Mouse (Mus musculus) layer of hippocampus, adult 2 months (tissue): ENCODE measurements at regions not wholly inside any gene's neighbourhood (a gene's known extent, or its start where the extent isn't known, plus 50 kb on each side); places are given as distances from the start of the nearest gene placed in this dataset.

ENCODE experiments used
- DNase-seq, 2 experiments: peaks; one replicate each; pipeline ENCODE4 v3.0.0; 2022; ENCODE audit warnings: low spot score in 2 of 2
- H3K27ac ChIP-seq: fragments of 200-600 bp; 2 replicates; pipeline ENCODE4 v1.8.1; 2022
- H3K4me3 ChIP-seq: fragments of 200-600 bp; 2 replicates; pipeline ENCODE4 v1.8.1; 2022; ENCODE audit warnings: mild to moderate bottlenecking
- CTCF ChIP-seq: fragments of 200-600 bp; conservative IDR thresholded peaks from 2 replicates; pipeline ENCODE4 v1.8.1; 2022; ENCODE audit warnings: antibody characterized with exemption, mild to moderate bottlenecking, moderate library complexity

- Histone ChIP-seq H3K4me3 (no peak overlapping the region), H3K27ac (no peak overlapping the region)
- peak; percentile 58 for TF ChIP-seq CTCF
- DNase-seq: no peak
Measured at GRCm38 (mm10) chr1:158056994-158057630, 299.0 kb downstream of the Brinp2 start.

- Histone ChIP-seq H3K4me3 (no peak overlapping the region), H3K27ac (no peak overlapping the region)
- TF ChIP-seq CTCF: no peak
- DNase-seq: no peak
Measured at GRCm38 (mm10) chr1:158057789-158058188, 298.3 kb downstream of the Brinp2 start.

GRCm38 (mm10) chr1:158061995-158062394 lies 294.1 kb downstream of the Brinp2 start:
- DNase-seq: no peak
- no peak for TF ChIP-seq CTCF
- Histone ChIP-seq H3K27ac (no peak overlapping the region), H3K4me3 (no peak overlapping the region)

GRCm38 (mm10) chr1:158082181-158082580 lies 273.9 kb downstream of the Brinp2 start:
- no peak for TF ChIP-seq CTCF
- Histone ChIP-seq H3K4me3 (no peak overlapping the region), H3K27ac (no peak overlapping the region)
- no peak for DNase-seq

- no peak for DNase-seq
- Histone ChIP-seq H3K4me3 (no peak overlapping the region), H3K27ac (no peak overlapping the region)
- TF ChIP-seq CTCF: no peak
Measured at GRCm38 (mm10) chr1:158085856-158086255, 270.3 kb downstream of the Brinp2 start.

GRCm38 (mm10) chr1:158097500-158097899 lies 258.6 kb downstream of the Brinp2 start:
- no peak for TF ChIP-seq CTCF
- peak in 1 of 2 experiments; percentile 1 for DNase-seq
- Histone ChIP-seq H3K27ac (no peak overlapping the region), H3K4me3 (no peak overlapping the region)

- H3K4me3 ChIP-seq: no peak overlapping the region
- TF ChIP-seq CTCF: no peak
- no peak overlapping the region for H3K27ac ChIP-seq
- DNase-seq: no peak
Measured at GRCm38 (mm10) chr1:158119708-158120107, 236.4 kb downstream of the Brinp2 start.

GRCm38 (mm10) chr1:158124902-158125301 lies 231.2 kb downstream of the Brinp2 start:
- DNase-seq: no peak
- H3K27ac ChIP-seq: no peak overlapping the region
- H3K4me3 ChIP-seq: no peak overlapping the region
- no peak for TF ChIP-seq CTCF

GRCm38 (mm10) chr1:158126272-158126671 lies 229.9 kb downstream of the Brinp2 start:
- DNase-seq: no peak
- TF ChIP-seq CTCF: no peak
- Histone ChIP-seq H3K27ac (no peak overlapping the region), H3K4me3 (no peak overlapping the region)

GRCm38 (mm10) chr1:158129243-158129770 lies 226.8 kb downstream of the Brinp2 start:
- TF ChIP-seq CTCF: no peak
- no peak overlapping the region for H3K27ac ChIP-seq
- no peak overlapping the region for H3K4me3 ChIP-seq
- DNase-seq: no peak

- Histone ChIP-seq H3K27ac (no peak overlapping the region), H3K4me3 (no peak overlapping the region)
- no peak for DNase-seq
- TF ChIP-seq CTCF: no peak
Measured at GRCm38 (mm10) chr1:158147525-158147924, 208.6 kb downstream of the Brinp2 start.

- no peak overlapping the region for H3K4me3 ChIP-seq
- TF ChIP-seq CTCF: no peak
- DNase-seq: no peak
- H3K27ac ChIP-seq: no peak overlapping the region
Measured at GRCm38 (mm10) chr1:158148035-158148434, 208.1 kb downstream of the Brinp2 start.

- no peak for TF ChIP-seq CTCF
- Histone ChIP-seq H3K27ac (no peak overlapping the region), H3K4me3 (no peak overlapping the region)
- DNase-seq: no peak
Measured at GRCm38 (mm10) chr1:158161111-158161510, 195.0 kb downstream of the Brinp2 start.

GRCm38 (mm10) chr1:158161533-158161932 lies 194.6 kb downstream of the Brinp2 start:
- TF ChIP-seq CTCF: no peak
- no peak overlapping the region for H3K27ac ChIP-seq
- H3K4me3 ChIP-seq: no peak overlapping the region
- DNase-seq: peak in 1 of 2 experiments; percentile 8
